Mouse (Mus musculus) midbrain, postnatal 0 days (tissue): ENCODE measurements around the gene Med13. TPM values are rescaled to one million over a fixed set of nuclear protein-coding genes. Genes with fewer than 3 reads are reported as not detected.

ENCODE experiments used
- ATAC-seq: fragments of 200-750 bp; cut with Nextera tagmentation; 2 replicates; pipeline ENCODE4 v1.8.0; 2017; ENCODE audit warnings: moderate number of reproducible peaks, mild to moderate bottlenecking, moderate TSS enrichment, moderate library complexity; ENCODE audit not compliant: low FRiP score
- DNase-seq: peaks from one replicate; pipeline ENCODE4 v3.0.0-alpha.2; 2015; ENCODE audit warnings: low spot score
- H3K27ac ChIP-seq: fragments of 300-500 bp; sonication (generic); 2 replicates; pipeline ENCODE4 v1.5.1; 2014; ENCODE audit warnings: low read depth, mild to moderate bottlenecking, low read length, mixed read lengths
- H3K27me3 ChIP-seq: fragments of 300-500 bp; sonication (generic); 2 replicates; pipeline ENCODE4 v1.6.1; 2014; ENCODE audit warnings: low read length, control low read depth, mixed read lengths; ENCODE audit not compliant: insufficient read depth
- H3K36me3 ChIP-seq: fragments of 300-500 bp; sonication (generic); 2 replicates; pipeline ENCODE4 v1.6.1; 2014; ENCODE audit warnings: low read length, control low read depth, mixed read lengths; ENCODE audit not compliant: insufficient read depth
- H3K4me1 ChIP-seq: fragments of 300-500 bp; sonication (generic); 2 replicates; pipeline ENCODE4 v1.6.1; 2014; ENCODE audit warnings: mild to moderate bottlenecking, control low read depth, antibody characterized with exemption, low read length, mixed read lengths; ENCODE audit not compliant: insufficient read depth
- H3K4me2 ChIP-seq: fragments of 300-500 bp; sonication (generic); 2 replicates; pipeline ENCODE4 v1.6.1; 2014; ENCODE audit warnings: low read depth, mild to moderate bottlenecking, low read length, mixed read lengths; ENCODE audit not compliant: poor library complexity, severe bottlenecking
- H3K4me3 ChIP-seq: fragments of 300-500 bp; sonication (generic); 2 replicates; pipeline ENCODE4 v1.5.1; 2014; ENCODE audit warnings: low read depth, mild to moderate bottlenecking, low read length, moderate library complexity
- H3K9ac ChIP-seq: fragments of 300-500 bp; sonication (generic); replicated peaks from 2 replicates; pipeline ENCODE4 v1.6.1; 2014; ENCODE audit warnings: mild to moderate bottlenecking, low read length, moderate library complexity, mixed read lengths; ENCODE audit not compliant: poor library complexity, severe bottlenecking
- H3K9me3 ChIP-seq: fragments of 300-500 bp; sonication (generic); 2 replicates; pipeline ENCODE4 v1.6.1; 2016; ENCODE audit warnings: low read length, control low read depth
- CTCF ChIP-seq: IDR thresholded peaks from 2 replicates; pipeline ENCODE4 v1.5.1; 2016; ENCODE audit warnings: antibody characterized with exemption, mild to moderate bottlenecking
- WGBS: fragments of 180-500 bp; shearing (Covaris S2); extraction: QIAGEN DNeasy Blood & Tissue Kit; methylation state at CpG from one replicate; pipeline ENCODE4 v1.1.7; 2014; 5-methylcytosine and 5-hydroxymethylcytosine counted together
- polyA plus RNA-seq: library from polyadenylated mRNA; unstranded; fragments of >200 nt; fragmentation: Nextera tagmentation; extraction: Ambion mirVana; gene quantifications from 2 replicates; pipeline ENCODE4 v1.2.1, GENCODE M21; 2015
- total RNA-seq: library from RNA; depleted of rRNA; stranded (reverse); fragments of >200 nt; gene quantifications from 2 replicates; pipeline ENCODE4 v1.2.3, GENCODE M21; 2014

Gene Med13
- total and polyA plus RNA-seq, 2 experiments from 2014 or later = 5.1 to 52.9 TPM

GRCm38 (mm10) chr11:86382520-86383157, 25.2 kb upstream of the Med13 start:
- H3K9ac ChIP-seq = no peak overlapping the region
- 90% methylated on average over 10 of the region's 10 CpGs for WGBS
- no peaks in the 10 kb centered on the region for H3K36me3 ChIP-seq
- no peaks in the 10 kb centered on the region for H3K4me1 ChIP-seq
- no peak overlapping the region for H3K4me3 ChIP-seq
- DNase-seq (no peak), ATAC-seq (no peak)
- TF ChIP-seq CTCF = no peak
- H3K27me3 ChIP-seq = no peaks in the 10 kb centered on the region
- H3K27ac ChIP-seq = no peak overlapping the region
- H3K4me2 ChIP-seq = no peak overlapping the region
- no peaks in the 10 kb centered on the region for H3K9me3 ChIP-seq

GRCm38 (mm10) chr11:86381478-86382091, 24.2 kb upstream of the Med13 start:
- no peak overlapping the region for H3K9ac ChIP-seq
- H3K4me1 ChIP-seq = no peaks in the 10 kb centered on the region
- no peaks in the 10 kb centered on the region for H3K36me3 ChIP-seq
- DNase-seq = no peak
- no peak overlapping the region for H3K4me2 ChIP-seq
- H3K9me3 ChIP-seq = no peaks in the 10 kb centered on the region
- 74% methylated on average over 5 of the region's 5 CpGs for whole genome bisulfite sequencing
- ATAC-seq = no peak
- H3K27ac ChIP-seq = no peak overlapping the region
- H3K4me3 ChIP-seq = no peak overlapping the region
- no peaks in the 10 kb centered on the region for H3K27me3 ChIP-seq
- TF ChIP-seq CTCF = no peak

- ATAC-seq = no peak
- Histone ChIP-seq H3K9ac (no peak overlapping the region), H3K27me3 (no peaks in the 10 kb centered on the region), H3K4me3 (no peak overlapping the region), H3K36me3 (no peaks in the 10 kb centered on the region), H3K9me3 (no peaks in the 10 kb centered on the region), H3K27ac (no peak overlapping the region), H3K4me2 (no peak overlapping the region), H3K4me1 (no peaks in the 10 kb centered on the region)
- WGBS = 89% methylated on average over 12 of the region's 12 CpGs
- TF ChIP-seq CTCF = no peak
- no peak for DNase-seq
These were observed 23.3 kb upstream of the Med13 start for GRCm38 (mm10) chr11:86380521-86381238.

- Histone ChIP-seq H3K4me1 (no peaks in the 10 kb centered on the region), H3K4me3 (no peak overlapping the region), H3K36me3 (no peaks in the 10 kb centered on the region), H3K9me3 (no peaks in the 10 kb centered on the region), H3K27ac (no peak overlapping the region), H3K4me2 (no peak overlapping the region), H3K9ac (no peak overlapping the region), H3K27me3 (no peaks in the 10 kb centered on the region)
- DNase-seq (no peak), ATAC-seq (no peak)
- 35% methylated on average over 4 of the region's 4 CpGs for WGBS
- no peak for TF ChIP-seq CTCF
These were observed 21.6 kb upstream of the Med13 start for GRCm38 (mm10) chr11:86378981-86379380.

- H3K4me2 ChIP-seq = no peak overlapping the region
- H3K9me3 ChIP-seq = no peaks in the 10 kb centered on the region
- H3K27ac ChIP-seq = no peak overlapping the region
- TF ChIP-seq CTCF = no peak
- DNase-seq (no peak), ATAC-seq (no peak)
- no peaks in the 10 kb centered on the region for H3K27me3 ChIP-seq
- H3K4me3 ChIP-seq = no peak overlapping the region
- 86% methylated on average over 5 of the region's 5 CpGs for WGBS
- no peaks in the 10 kb centered on the region for H3K4me1 ChIP-seq
- H3K9ac ChIP-seq = no peak overlapping the region
- H3K36me3 ChIP-seq = no peaks in the 10 kb centered on the region
These were observed 20.4 kb upstream of the Med13 start for GRCm38 (mm10) chr11:86377841-86378240.

- H3K4me2 ChIP-seq = no peak overlapping the region
- H3K27ac ChIP-seq = no peak overlapping the region
- no peak overlapping the region for H3K4me3 ChIP-seq
- whole genome bisulfite sequencing = 72% methylated on average over 4 of the region's 4 CpGs
- TF ChIP-seq CTCF = no peak
- H3K27me3 ChIP-seq = no peaks in the 10 kb centered on the region
- no peak overlapping the region for H3K9ac ChIP-seq
- DNase-seq (no peak), ATAC-seq (no peak)
- no peaks in the 10 kb centered on the region for H3K4me1 ChIP-seq
- H3K36me3 ChIP-seq = no peaks in the 10 kb centered on the region
- H3K9me3 ChIP-seq = no peaks in the 10 kb centered on the region
These were observed 19.3 kb upstream of the Med13 start for GRCm38 (mm10) chr11:86376707-86377106.
